Comparison of ENCODE assay signal across 8 mouse cellular contexts in genomic region chr7:128690796-128691195, GRCm38 (mm10). TPM values are rescaled to one million over a fixed set of nuclear protein-coding genes. Genes with fewer than 3 reads are reported as not detected.
DNase-seq lines count a peak whose midpoint lies in the region; ATAC-seq and TF ChIP-seq lines count a peak whose summit lies in the region.

No protein-coding gene starts in this region.

- H3K27me3 ChIP-seq in forebrain, postnatal 0 days (ENCODE audit: insufficient read depth, low read length) = no peaks in the 10 kb centered on the region
- no peaks in the 10 kb centered on the region for H3K27me3 ChIP-seq in neural tube, embryonic 14.5 days (ENCODE audit: control insufficient read depth, insufficient read depth, low read length)
- H3K27me3 ChIP-seq in intestine, embryonic 15.5 days (replicated peaks) = no peaks in the 10 kb centered on the region
- no peaks in the 10 kb centered on the region for H3K27me3 ChIP-seq in kidney, embryonic 14.5 days (ENCODE audit: control insufficient read depth, insufficient read depth, low read length)

- peak overlapping the region; percentile 44 for H3K4me2 ChIP-seq in forebrain, postnatal 0 days (ENCODE audit: low read depth)
- peak overlapping the region; percentile 55 for H3K4me2 ChIP-seq in neural tube, embryonic 14.5 days (ENCODE audit: low read depth, low read length)
- H3K4me2 ChIP-seq in intestine, embryonic 15.5 days (replicated peaks) = no peak overlapping the region
- H3K4me2 ChIP-seq in kidney, embryonic 14.5 days (replicated peaks; ENCODE audit: low read depth, low read length) = no peak overlapping the region

- H3K4me1 ChIP-seq in forebrain, postnatal 0 days (ENCODE audit: insufficient read depth) = 0 out of 2 replicates have a peak, but pooled peaks cover 5% of the 10 kb centered on the region
- peaks cover 7% of the 10 kb centered on the region for H3K4me1 ChIP-seq in neural tube, embryonic 14.5 days (ENCODE audit: control insufficient read depth, insufficient read depth, low read length)
- no peaks in the 10 kb centered on the region for H3K4me1 ChIP-seq in intestine, embryonic 15.5 days (replicated peaks)
- no peaks in the 10 kb centered on the region for H3K4me1 ChIP-seq in kidney, embryonic 14.5 days (ENCODE audit: control insufficient read depth, insufficient read depth, low read length)

- H3K4me3 ChIP-seq in forebrain, postnatal 0 days (ENCODE audit: low read depth, low read length) = peak overlapping the region; percentile 46
- peak overlapping the region; percentile 47 for H3K4me3 ChIP-seq in neural tube, embryonic 14.5 days (ENCODE audit: low read depth, low read length)
- H3K4me3 ChIP-seq in intestine, embryonic 15.5 days (replicated peaks) = no peak overlapping the region
- H3K4me3 ChIP-seq in kidney, embryonic 14.5 days (ENCODE audit: low read length) = no peak overlapping the region

- peaks cover 9% of the 10 kb centered on the region for H3K9me3 ChIP-seq in forebrain, postnatal 0 days (ENCODE audit: low read length)
- H3K9me3 ChIP-seq in neural tube, embryonic 14.5 days (ENCODE audit: control insufficient read depth, low read length) = no peaks in the 10 kb centered on the region
- H3K9me3 ChIP-seq in intestine, embryonic 15.5 days = no peaks in the 10 kb centered on the region
- H3K9me3 ChIP-seq in kidney, embryonic 14.5 days (ENCODE audit: control insufficient read depth, low read length) = peaks cover 11% of the 10 kb centered on the region

- ATAC-seq in forebrain, postnatal 0 days = peak; percentile 84
- peak; percentile 68 for ATAC-seq in neural tube, embryonic 14.5 days (ENCODE audit: low read depth)
- no peak for ATAC-seq in intestine, embryonic 15.5 days
- ATAC-seq in kidney, embryonic 14.5 days (ENCODE audit: low FRiP score, low TSS enrichment) = no peak

- H3K27ac ChIP-seq in forebrain, postnatal 0 days (ENCODE audit: low read depth, low read length) = peak overlapping the region; percentile 89
- peak overlapping the region; percentile 80 for H3K27ac ChIP-seq in neural tube, embryonic 14.5 days (ENCODE audit: low read depth, low read length)
- no peak overlapping the region for H3K27ac ChIP-seq in intestine, embryonic 15.5 days
- H3K27ac ChIP-seq in kidney, embryonic 14.5 days (ENCODE audit: low read depth, low read length) = no peak overlapping the region

- TF ChIP-seq CTCF in forebrain, postnatal 0 days (IDR thresholded peaks at IDR 0.05; ENCODE audit: low read depth) = peak; percentile 10; the same call in 1 of the 2 replicates

- H3K36me3 ChIP-seq in forebrain, postnatal 0 days (ENCODE audit: insufficient read depth) = peaks cover 39% of the 10 kb centered on the region
- H3K36me3 ChIP-seq in neural tube, embryonic 14.5 days (ENCODE audit: control insufficient read depth, insufficient read depth, low read length) = peaks cover 31% of the 10 kb centered on the region
- peaks cover 28% of the 10 kb centered on the region for H3K36me3 ChIP-seq in intestine, embryonic 15.5 days
- peaks cover 32% of the 10 kb centered on the region for H3K36me3 ChIP-seq in kidney, embryonic 14.5 days (ENCODE audit: control insufficient read depth, insufficient read depth, low read length)

- peak overlapping the region; percentile 49 for H3K9ac ChIP-seq in forebrain, postnatal 0 days
- peak overlapping the region; percentile 48 for H3K9ac ChIP-seq in neural tube, embryonic 14.5 days (replicated peaks; ENCODE audit: low read depth, low read length)
- no peak overlapping the region for H3K9ac ChIP-seq in intestine, embryonic 15.5 days
- H3K9ac ChIP-seq in kidney, embryonic 14.5 days (ENCODE audit: low read depth, low read length) = no peak overlapping the region

- 20% methylated on average over 7 of the region's 7 CpGs for WGBS in forebrain, postnatal 0 days
- 15% methylated on average over 7 of the region's 7 CpGs for WGBS in neural tube, embryonic 14.5 days
- 78% methylated on average over 7 of the region's 7 CpGs for WGBS in intestine, embryonic 15.5 days
- WGBS in kidney, embryonic 14.5 days = 80% methylated on average over 7 of the region's 7 CpGs

- peak; percentile 38 for DNase-seq in cerebellum, adult 8-10 months
- DNase-seq in forebrain, postnatal 0 days = peak; percentile 94
- peak; percentile 87 for DNase-seq in left cerebral cortex, adult 11 months (ENCODE audit: low spot score)
- no peak for DNase-seq in gastrocnemius, adult 18-20 months (ENCODE audit: low spot score)
- no peak for DNase-seq in lung, adult 18-20 months

RNA-seq across cellular contexts. Expression of gene Mcmbp, which starts 49.5 kb away (rescaled TPM):
- total RNA-seq in forebrain, postnatal 0 days (2014; rRNA removed) = 34.6 and 43.3 TPM in 2 replicates
- 32.4 and 42.0 TPM in 2 replicates for polyA plus RNA-seq in forebrain, postnatal 0 days (2015; fragmentation: Nextera tagmentation; extraction: Ambion mirVana)
- 51.6 and 51.9 TPM in 2 replicates for polyA plus RNA-seq in neural tube, embryonic 14.5 days (2014; fragmentation: Nextera tagmentation; extraction: Ambion mirVana)
- 53.4 and 57.9 TPM in 2 replicates for polyA plus RNA-seq in intestine, embryonic 15.5 days (2015; fragmentation: Nextera tagmentation; extraction: Ambion mirVana)
- 78.1 and 87.9 TPM in 2 replicates for polyA plus RNA-seq in kidney, embryonic 14.5 days (2014; fragmentation: Nextera tagmentation; extraction: Ambion mirVana)
- 10 to 100 TPM; 15.2 to 16.5 TPM for total RNA-seq in gastrocnemius, adult 18-20 months (2021)

RNA-seq across cellular contexts. Expression of gene Sec23ip, which starts 53.9 kb away (rescaled TPM):
- total RNA-seq in forebrain, postnatal 0 days (2014; rRNA removed) = 18.3 and 22.0 TPM in 2 replicates
- 16.6 and 23.8 TPM in 2 replicates for polyA plus RNA-seq in forebrain, postnatal 0 days (2015; fragmentation: Nextera tagmentation; extraction: Ambion mirVana)
- polyA plus RNA-seq in neural tube, embryonic 14.5 days (2014; fragmentation: Nextera tagmentation; extraction: Ambion mirVana) = 37.0 and 42.5 TPM in 2 replicates
- 29.9 and 31.6 TPM in 2 replicates for polyA plus RNA-seq in intestine, embryonic 15.5 days (2015; fragmentation: Nextera tagmentation; extraction: Ambion mirVana)
- polyA plus RNA-seq in kidney, embryonic 14.5 days (2014; fragmentation: Nextera tagmentation; extraction: Ambion mirVana) = 22.5 and 38.4 TPM in 2 replicates
- 10 to 100 TPM; 17.5 to 18.3 TPM for total RNA-seq in gastrocnemius, adult 18-20 months (2021)

Comparison
In these comparisons a context has a peak if more than half of its experiments do, and no peak if none do; other contexts are left out.
1. DNase-seq: peak in cerebellum, adult 8-10 months (single experiment), forebrain, postnatal 0 days (single experiment) and left cerebral cortex, adult 11 months (single experiment); none in gastrocnemius, adult 18-20 months (single experiment) and lung, adult 18-20 months (0 of 2).
2. ATAC-seq: peak in forebrain, postnatal 0 days (single experiment) and neural tube, embryonic 14.5 days (single experiment); none in intestine, embryonic 15.5 days (single experiment) and kidney, embryonic 14.5 days (single experiment).
3. H3K27ac ChIP-seq: peak in forebrain, postnatal 0 days (single experiment) and neural tube, embryonic 14.5 days (single experiment); none in intestine, embryonic 15.5 days (single experiment) and kidney, embryonic 14.5 days (single experiment).
4. H3K4me2 ChIP-seq: peak in forebrain, postnatal 0 days (single experiment) and neural tube, embryonic 14.5 days (single experiment); none in intestine, embryonic 15.5 days (single experiment) and kidney, embryonic 14.5 days (single experiment).
5. H3K4me3 ChIP-seq: peak in forebrain, postnatal 0 days (single experiment) and neural tube, embryonic 14.5 days (single experiment); none in intestine, embryonic 15.5 days (single experiment) and kidney, embryonic 14.5 days (single experiment).
6. H3K9ac ChIP-seq: peak in forebrain, postnatal 0 days (single experiment) and neural tube, embryonic 14.5 days (single experiment); none in intestine, embryonic 15.5 days (single experiment) and kidney, embryonic 14.5 days (single experiment).